ENCODE assay signal across 20 mouse cellular contexts in genomic region chr8:116399452-116399851, GRCm38 (mm10).
DNase-seq lines count a peak whose midpoint lies in the region; ATAC-seq and TF ChIP-seq lines count a peak whose summit lies in the region.
"Had no signal": no experiment of that assay in that cellular context is flagged by ENCODE, and none has a peak within 500 bp of the region (broad histone marks: within the 10 kb centered on the region; RNA-seq: fewer than 3 reads in every experiment).

No protein-coding gene starts in this region.

- no peak overlapping the region for H3K4me2 ChIP-seq in kidney, postnatal 0 days (ENCODE audit: low read length)
- H3K4me2 ChIP-seq: embryonic facial prominence, embryonic 13.5 days; forebrain, embryonic 12.5 days; heart, embryonic 12.5 days; hindbrain, embryonic 12.5 days had no signal

- no peaks in the 10 kb centered on the region for H3K27me3 ChIP-seq in kidney, adult 2 months (replicated peaks; ENCODE audit: control insufficient read depth, insufficient read depth, low read length)
- no peaks in the 10 kb centered on the region for H3K27me3 ChIP-seq in Patski
- H3K27me3 ChIP-seq in kidney, postnatal 0 days (ENCODE audit: insufficient read depth, low read length), result no peaks in the 10 kb centered on the region
- H3K27me3 ChIP-seq: embryonic facial prominence, embryonic 13.5 days; forebrain, embryonic 12.5 days; heart, embryonic 12.5 days; hindbrain, embryonic 12.5 days had no signal

- in situ Hi-C loops in Patski (cut with MboI; ENCODE audit: low pct_unique_long_range_greater_than_20kb), result no loop called here

- peak; percentile 75 for DNase-seq in kidney, adult 2 months
- DNase-seq in kidney, adult 18-20 months, result no peak
- peak; percentile 54 for DNase-seq in Patski (ENCODE audit: low read depth, low spot score)
- DNase-seq in kidney, adult 9 months, result peak; percentile 80
- DNase-seq in kidney, postnatal 0 days (ENCODE audit: low spot score), result peak; percentile 49
- no peak for DNase-seq in frontal cortex, postnatal 10 days (ENCODE audit: low spot score in 2 of 2)
- DNase-seq in cerebellum, adult 9-10 months, result no peak
- DNase-seq: adrenal gland, adult 2 months; adrenal gland, postnatal 25 days; cerebellum, adult 11 months; cerebellum, adult 8-10 months; cerebellum, postnatal 25 days; gastrocnemius, postnatal 14 days; heart, postnatal 36 days had no signal

- ATAC-seq in Patski, result peak; percentile 57
- ATAC-seq in kidney, postnatal 0 days (replicated peaks; ENCODE audit: low FRiP score, low read depth), result peak; percentile 80
- ATAC-seq: forebrain, embryonic 16.5 days; hindbrain, embryonic 16.5 days had no signal

- no peak overlapping the region for H3K9ac ChIP-seq in kidney, postnatal 0 days (ENCODE audit: low read depth, low read length)
- H3K9ac ChIP-seq: embryonic facial prominence, embryonic 13.5 days; forebrain, embryonic 12.5 days; heart, embryonic 12.5 days; hindbrain, embryonic 12.5 days had no signal

- 31% methylated on average over 2 of the region's 2 CpGs for whole genome bisulfite sequencing in kidney, adult 2 months
- WGBS in kidney, postnatal 0 days, result 44% methylated on average over 2 of the region's 2 CpGs

- H3K9me3 ChIP-seq in kidney, postnatal 0 days (replicated peaks; ENCODE audit: low read length), result no peaks in the 10 kb centered on the region
- H3K9me3 ChIP-seq: forebrain, embryonic 12.5 days; hindbrain, embryonic 12.5 days had no signal

- H3K36me3 ChIP-seq in kidney, adult 2 months (ENCODE audit: control insufficient read depth, insufficient read depth, low read length), result no peaks in the 10 kb centered on the region
- no peaks in the 10 kb centered on the region for H3K36me3 ChIP-seq in kidney, postnatal 0 days (ENCODE audit: insufficient read depth, low read length)
- H3K36me3 ChIP-seq: embryonic facial prominence, embryonic 13.5 days; forebrain, embryonic 12.5 days; heart, embryonic 12.5 days; hindbrain, embryonic 12.5 days had no signal

- POLR2A ChIA-PET in Patski (lab: Charles Lee), result no interaction called here

- peak overlapping the region; percentile 60; the same call in 1 of the 2 replicates for H3K27ac ChIP-seq in kidney, adult 2 months (ENCODE audit: insufficient read depth, low read depth, low read length)
- H3K27ac ChIP-seq in kidney, postnatal 0 days, result 0 out of 2 replicates have a peak overlapping the region, but pooled peaks have one; percentile 42
- H3K27ac ChIP-seq: embryonic facial prominence, embryonic 13.5 days; forebrain, embryonic 12.5 days; hindbrain, embryonic 12.5 days had no signal

- no peak overlapping the region for H3K4me3 ChIP-seq in kidney, adult 2 months (ENCODE audit: insufficient read depth, low read depth, low read length)
- H3K4me3 ChIP-seq in kidney, postnatal 0 days (replicated peaks; ENCODE audit: low read depth, low read length), result no peak overlapping the region
- H3K4me3 ChIP-seq: embryonic facial prominence, embryonic 13.5 days; forebrain, embryonic 12.5 days; heart, embryonic 12.5 days; hindbrain, embryonic 12.5 days had no signal

- TF ChIP-seq POLR2A in kidney, adult 2 months (IDR thresholded peaks at IDR 0.05; ENCODE audit: low read depth, low read length), result no peak

- TF ChIP-seq CTCF in kidney, adult 2 months (conservative IDR thresholded peaks at IDR 0.05; ENCODE audit: insufficient read depth, insufficient read length, low read depth, low read length), result no peak
- no peak for TF ChIP-seq CTCF in Patski (IDR thresholded peaks at IDR 0.05)
- TF ChIP-seq CTCF in kidney, postnatal 0 days (IDR thresholded peaks at IDR 0.05; ENCODE audit: low read depth), result no peak

- peaks cover 10% of the 10 kb centered on the region; the same call in 1 of the 2 replicates for H3K4me1 ChIP-seq in kidney, adult 2 months (ENCODE audit: control insufficient read depth, insufficient read depth, low read length)
- no peaks in the 10 kb centered on the region for H3K4me1 ChIP-seq in kidney, postnatal 0 days (replicated peaks; ENCODE audit: insufficient read depth, low read length)
- H3K4me1 ChIP-seq: embryonic facial prominence, embryonic 13.5 days; forebrain, embryonic 12.5 days; heart, embryonic 12.5 days; hindbrain, embryonic 12.5 days had no signal

- CTCF ChIA-PET in Patski (lab: Charles Lee), result interaction anchor here (1.1 to 2.1 kb wide), 2 partner anchors 17 to 1053 kb away, joined by 3 to 6 read pairs; no protein-coding TSS in a partner anchor

Comparison
In these comparisons a context has a peak if more than half of its experiments do, and no peak if none do; other contexts are left out.
1. DNase-seq: peak in kidney, adult 2 months (single experiment), Patski (single experiment), kidney, adult 9 months (single experiment) and kidney, postnatal 0 days (single experiment); none in kidney, adult 18-20 months (single experiment), frontal cortex, postnatal 10 days (0 of 2) and cerebellum, adult 9-10 months (single experiment).